Mouse (Mus musculus) heart, adult 2 months (tissue): ENCODE results near the gene Fam3c. TPM values are rescaled to one million over a fixed set of nuclear protein-coding genes. Genes with fewer than 3 reads are reported as not detected.

ENCODE experiments used
- DNase-seq, 2 experiments: peaks; one replicate each; pipeline ENCODE4 v3.0.0; 2021
- H3K27ac ChIP-seq: fragments of 200-600 bp; 2 replicates; pipeline ENCODE4 v1.8.1; 2022
- H3K27me3 ChIP-seq: fragments of 200-500 bp; 2 replicates; pipeline ENCODE4 v1.6.1; 2012; ENCODE audit warnings: mild to moderate bottlenecking, low read length, inconsistent platforms, mixed read lengths; ENCODE audit not compliant: control insufficient read depth, insufficient read depth
- H3K36me3 ChIP-seq: fragments of 200-500 bp; 2 replicates; pipeline ENCODE4 v1.6.1; 2012; ENCODE audit warnings: low read length, inconsistent platforms; ENCODE audit not compliant: control insufficient read depth, insufficient read depth
- H3K4me1 ChIP-seq: fragments of 200-500 bp; 2 replicates; pipeline ENCODE4 v1.6.1; 2011; ENCODE audit warnings: low read length; ENCODE audit not compliant: control insufficient read depth, insufficient read depth
- H3K4me3 ChIP-seq: fragments of 200-600 bp; 2 replicates; pipeline ENCODE4 v1.8.1; 2022
- H3K79me2 ChIP-seq: fragments of 200-500 bp; replicated peaks from 2 replicates; pipeline ENCODE4 v1.6.1; 2012; ENCODE audit warnings: mild to moderate bottlenecking, inconsistent platforms, low read length, moderate library complexity, mixed read lengths; ENCODE audit not compliant: control insufficient read depth, insufficient read depth
- H3K9ac ChIP-seq: fragments of 200-500 bp; 2 replicates; pipeline ENCODE4 v1.6.1; 2012; ENCODE audit warnings: low read depth, mild to moderate bottlenecking, control low read depth, inconsistent platforms, low read length, mixed read lengths
- CTCF ChIP-seq: fragments of 200-600 bp; IDR thresholded peaks from 2 replicates; pipeline ENCODE4 v1.8.1; 2022; ENCODE audit warnings: antibody characterized with exemption, mild to moderate bottlenecking, moderate library complexity
- EP300 ChIP-seq: fragments of 200-500 bp; IDR thresholded peaks from 2 replicates; pipeline ENCODE4 v1.6.1; 2011; ENCODE audit warnings: low read depth, low read length, control low read depth; ENCODE audit not compliant: insufficient read depth
- POLR2A ChIP-seq: fragments of 200-500 bp; IDR thresholded peaks from 2 replicates; pipeline ENCODE4 v1.6.1; 2011; ENCODE audit warnings: mild to moderate bottlenecking, low read depth, low read length, control low read depth; ENCODE audit not compliant: insufficient read depth
- WGBS: fragments of 180-500 bp; shearing (Covaris S2); methylation state at CpG from one replicate; pipeline ENCODE4 v1.1.7; 2018; 5-methylcytosine and 5-hydroxymethylcytosine counted together
- intact Hi-C: fragments of 180-260 bp; cut with DNase I; formaldehyde crosslinking; loops from one replicate; pipeline ENCODE4 v1.15.1; 2025
- polyA plus RNA-seq: library from polyadenylated mRNA; depleted of rRNA; stranded (reverse); fragments of >200 nt; gene quantifications from 2 replicates; pipeline ENCODE4 v1.2.3, GENCODE M21; 2012
- total RNA-seq, 2 experiments: library from RNA; stranded (reverse); gene quantifications; 2 replicates each; pipeline ENCODE4 v1.2.3; 2021

Gene Fam3c
- total and polyA plus RNA-seq, 3 experiments = 3.4 to 27.4 (median 27.3) TPM

GRCm38 (mm10) chr6:22327931-22328330 is 28.1 kb downstream of the Fam3c start:
- Histone ChIP-seq H3K4me3 (no peak overlapping the region), H3K27ac (no peak overlapping the region), H3K36me3 (no peaks in the 10 kb centered on the region), H3K9ac (no peak overlapping the region), H3K79me2 (no peaks in the 10 kb centered on the region), H3K4me1 (no peaks in the 10 kb centered on the region), H3K27me3 (no peaks in the 10 kb centered on the region)
- DNase-seq = no peak
- 78% methylated on average over 8 of the region's 8 CpGs for WGBS
- no peak for TF ChIP-seq EP300
- TF ChIP-seq CTCF = no peak
- TF ChIP-seq POLR2A = no peak
- intact Hi-C loops = loop anchor here (5.0 to 10.0 kb wide), 2 partner anchors 203 to 654 kb away; no protein-coding TSS in a partner anchor

- Histone ChIP-seq H3K4me3 (no peak overlapping the region), H3K36me3 (no peaks in the 10 kb centered on the region), H3K27me3 (no peaks in the 10 kb centered on the region), H3K4me1 (no peaks in the 10 kb centered on the region), H3K9ac (no peak overlapping the region), H3K79me2 (no peaks in the 10 kb centered on the region), H3K27ac (no peak overlapping the region)
- TF ChIP-seq EP300 = no peak
- no peak for DNase-seq
- intact Hi-C loops = loop anchor here (5.0 to 10.0 kb wide), 2 partner anchors 202 to 655 kb away; no protein-coding TSS in a partner anchor
- WGBS = 76% methylated on average over 4 of the region's 4 CpGs
Measured at GRCm38 (mm10) chr6:22327091-22327490, 29.0 kb downstream of the Fam3c start.

GRCm38 (mm10) chr6:22326289-22326688 is 29.8 kb downstream of the Fam3c start:
- intact Hi-C loops = loop anchor here (5.0 to 10.0 kb wide), 2 partner anchors 201 to 656 kb away; no protein-coding TSS in a partner anchor
- DNase-seq = no peak
- H3K4me3 ChIP-seq = no peak overlapping the region
- H3K4me1 ChIP-seq = no peaks in the 10 kb centered on the region
- H3K36me3 ChIP-seq = no peaks in the 10 kb centered on the region
- H3K79me2 ChIP-seq = no peaks in the 10 kb centered on the region
- WGBS = 82% methylated on average over 4 of the region's 4 CpGs
- H3K27ac ChIP-seq = no peak overlapping the region
- TF ChIP-seq POLR2A (no peak), CTCF (no peak), EP300 (no peak)
- H3K9ac ChIP-seq = no peak overlapping the region
- no peaks in the 10 kb centered on the region for H3K27me3 ChIP-seq

GRCm38 (mm10) chr6:22325364-22326072 is 30.5 kb downstream of the Fam3c start:
- no peak overlapping the region for H3K27ac ChIP-seq
- H3K79me2 ChIP-seq = no peaks in the 10 kb centered on the region
- TF ChIP-seq CTCF = peak; percentile 100
- peak; percentile 78; the same call in 1 of the 2 replicates for TF ChIP-seq EP300
- no peak for TF ChIP-seq POLR2A
- no peak overlapping the region for H3K4me3 ChIP-seq
- H3K27me3 ChIP-seq = no peaks in the 10 kb centered on the region
- H3K36me3 ChIP-seq = no peaks in the 10 kb centered on the region; the same call in 1 of the 2 replicates
- no peak overlapping the region for H3K9ac ChIP-seq
- intact Hi-C loops = loop anchor here (1.0 to 10.0 kb wide), 4 partner anchors 31 to 657 kb away; partner anchors contain the start of gene Fam3c
- 54% methylated on average over 13 of the region's 13 CpGs for WGBS
- no peaks in the 10 kb centered on the region for H3K4me1 ChIP-seq
- DNase-seq = peak; percentile 68 to 84

GRCm38 (mm10) chr6:22298059-22298458 is 58.0 kb downstream of the Fam3c start:
- TF ChIP-seq EP300 (no peak), POLR2A (no peak), CTCF (no peak)
- Histone ChIP-seq H3K27me3 (no peaks in the 10 kb centered on the region), H3K4me1 (no peaks in the 10 kb centered on the region), H3K79me2 (no peaks in the 10 kb centered on the region), H3K36me3 (no peaks in the 10 kb centered on the region), H3K4me3 (no peak overlapping the region), H3K9ac (no peak overlapping the region), H3K27ac (no peak overlapping the region)
- no peak for DNase-seq
- 61% methylated on average over 14 of the region's 14 CpGs for WGBS
- intact Hi-C loops = no loop called here

- WGBS = 64% methylated on average over 6 of the region's 6 CpGs
- TF ChIP-seq POLR2A (no peak), EP300 (no peak), CTCF (no peak)
Measured at GRCm38 (mm10) chr6:22297028-22297427, 59.0 kb downstream of the Fam3c start.

More at GRCm38 (mm10) chr6:22297028-22297427, 59.0 kb downstream of the Fam3c start:
- no peak overlapping the region for H3K9ac ChIP-seq
- no peaks in the 10 kb centered on the region for H3K4me1 ChIP-seq
- H3K36me3 ChIP-seq = no peaks in the 10 kb centered on the region
- no peaks in the 10 kb centered on the region for H3K27me3 ChIP-seq
- DNase-seq = no peak
- no peaks in the 10 kb centered on the region for H3K79me2 ChIP-seq
- H3K4me3 ChIP-seq = no peak overlapping the region
- intact Hi-C loops = no loop called here
- H3K27ac ChIP-seq = no peak overlapping the region
